Mouse (Mus musculus): Measurements from ENCODE around the gene Adamts2. TPM values are rescaled to one million over a fixed set of nuclear protein-coding genes. Genes with fewer than 3 reads are reported as not detected.

Adamts2 gene
- polyA plus RNA-seq, 1 experiment from 2014 or later: 12.0 TPM

DNA sequence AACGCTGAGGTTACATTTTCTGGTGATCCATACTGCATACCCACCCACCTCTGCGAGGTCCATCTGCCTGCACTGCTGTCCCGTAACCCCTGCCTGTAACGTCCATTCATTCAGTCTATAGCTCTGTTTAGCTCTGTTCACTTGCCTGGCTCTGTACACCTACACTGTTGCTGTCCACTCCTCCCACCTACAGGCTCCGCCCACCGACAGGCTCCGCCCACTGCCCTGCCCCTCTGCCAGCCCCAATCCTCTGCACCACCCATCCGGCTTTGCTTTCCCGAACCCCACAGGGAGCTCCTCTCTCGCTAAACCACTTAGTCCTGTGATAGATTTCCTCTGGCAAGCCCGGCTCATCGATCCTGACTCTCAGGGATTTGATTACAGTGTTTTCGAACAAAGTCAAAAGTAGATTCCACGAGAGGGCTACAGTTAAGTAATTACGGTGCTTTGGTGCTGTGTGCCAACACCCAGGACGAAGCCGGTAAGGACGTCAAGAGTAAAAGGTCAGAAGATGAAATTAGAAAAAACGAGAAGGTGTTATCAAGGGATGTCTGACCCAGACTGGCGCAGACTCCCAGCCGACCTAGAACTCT, 111.8 kb downstream of the Adamts2 start:
- Histone ChIP-seq H3K9ac (no peak overlapping the region), H3K4me2 (peak overlapping the region; percentile 27; the same call in 1 of the 2 replicates), H3K4me3 (no peak overlapping the region), H3K36me3 (no peaks in the 10 kb centered on the region), H3K4me1 (peaks cover 36% of the 10 kb centered on the region), H3K27ac (no peak overlapping the region), H3K9me3 (no peaks in the 10 kb centered on the region), H3K27me3 (0 out of 2 replicates have a peak, but pooled peaks cover under 1% of the 10 kb centered on the region)
- 30% methylated on average over 21 of the region's 21 CpGs for WGBS
- ATAC-seq (ENCODE audit: insufficient number of reproducible peaks, insufficient read depth, low FRiP score, low TSS enrichment, low read depth): no peak

- Histone ChIP-seq H3K9ac (no peak overlapping the region), H3K4me3 (no peak overlapping the region), H3K36me3 (no peaks in the 10 kb centered on the region), H3K27ac (no peak overlapping the region), H3K4me2 (no peak overlapping the region), H3K4me1 (peaks cover 50% of the 10 kb centered on the region), H3K27me3 (0 out of 2 replicates have a peak, but pooled peaks cover 4% of the 10 kb centered on the region), H3K9me3 (no peaks in the 10 kb centered on the region)
- 62% methylated on average over 6 of the region's 6 CpGs for WGBS
- ATAC-seq (ENCODE audit: insufficient number of reproducible peaks, insufficient read depth, low FRiP score, low TSS enrichment, low read depth): no peak
Measured at GRCm38 (mm10) chr11:50715091-50715490, 113.2 kb downstream of the Adamts2 start.

- Histone ChIP-seq H3K27me3 (0 out of 2 replicates have a peak, but pooled peaks cover 4% of the 10 kb centered on the region), H3K4me1 (peaks cover 56% of the 10 kb centered on the region), H3K4me2 (no peak overlapping the region), H3K9ac (no peak overlapping the region), H3K4me3 (no peak overlapping the region), H3K27ac (peak overlapping the region; percentile 39; the same call in 1 of the 2 replicates), H3K36me3 (no peaks in the 10 kb centered on the region), H3K9me3 (no peaks in the 10 kb centered on the region)
- no peak for ATAC-seq (ENCODE audit: insufficient number of reproducible peaks, insufficient read depth, low FRiP score, low TSS enrichment, low read depth)
- WGBS: 58% methylated on average over 12 of the region's 12 CpGs
Measured at GRCm38 (mm10) chr11:50717381-50717897, 115.6 kb downstream of the Adamts2 start.

DNA sequence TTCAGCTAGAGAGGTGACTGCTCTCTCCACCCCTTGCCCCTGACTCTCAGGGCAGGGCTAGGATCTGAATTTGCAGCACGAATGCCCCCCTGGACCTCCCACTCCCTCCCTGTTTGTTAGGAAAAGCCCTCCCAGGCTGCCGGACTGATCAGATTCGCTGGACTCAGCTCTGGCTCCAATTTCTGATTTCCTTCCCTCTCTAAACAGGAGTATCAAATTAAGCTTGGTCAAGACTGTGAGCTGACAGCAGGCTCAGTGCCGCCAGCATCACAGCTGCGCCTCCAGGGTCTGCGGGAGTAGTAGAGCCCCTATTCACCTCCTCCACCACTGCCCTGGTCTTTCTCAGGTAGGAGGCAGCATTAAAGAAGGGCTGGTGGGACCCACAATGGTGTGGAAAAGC, 117.0 kb downstream of the Adamts2 start:
- Histone ChIP-seq H3K27ac (no peak overlapping the region), H3K36me3 (0 out of 2 replicates have a peak, but pooled peaks cover 4% of the 10 kb centered on the region), H3K4me3 (no peak overlapping the region), H3K9me3 (no peaks in the 10 kb centered on the region), H3K9ac (no peak overlapping the region), H3K4me1 (peaks cover 50% of the 10 kb centered on the region), H3K4me2 (no peak overlapping the region), H3K27me3 (0 out of 2 replicates have a peak, but pooled peaks cover 4% of the 10 kb centered on the region)
- WGBS: 8% methylated on average over 6 of the region's 6 CpGs
- ATAC-seq (ENCODE audit: insufficient number of reproducible peaks, insufficient read depth, low FRiP score, low TSS enrichment, low read depth): no peak

- Histone ChIP-seq H3K4me1 (peaks cover 44% of the 10 kb centered on the region), H3K9me3 (no peaks in the 10 kb centered on the region), H3K4me3 (no peak overlapping the region), H3K4me2 (no peak overlapping the region), H3K9ac (no peak overlapping the region), H3K27me3 (0 out of 2 replicates have a peak, but pooled peaks cover 4% of the 10 kb centered on the region), H3K27ac (no peak overlapping the region), H3K36me3 (0 out of 2 replicates have a peak, but pooled peaks cover 4% of the 10 kb centered on the region)
- no peak for ATAC-seq (ENCODE audit: insufficient number of reproducible peaks, insufficient read depth, low FRiP score, low TSS enrichment, low read depth)
- 73% methylated on average over 6 of the region's 6 CpGs for WGBS
Measured at GRCm38 (mm10) chr11:50720421-50720820, 118.5 kb downstream of the Adamts2 start.

- H3K4me3 ChIP-seq: no peak overlapping the region
- no peak overlapping the region for H3K27ac ChIP-seq
- H3K9ac ChIP-seq: no peak overlapping the region
- no peaks in the 10 kb centered on the region for H3K9me3 ChIP-seq
- 0 out of 2 replicates have a peak, but pooled peaks cover 4% of the 10 kb centered on the region for H3K27me3 ChIP-seq
- peaks cover 42% of the 10 kb centered on the region for H3K4me1 ChIP-seq
- 0 out of 2 replicates have a peak, but pooled peaks cover 4% of the 10 kb centered on the region for H3K36me3 ChIP-seq
- no peak for ATAC-seq (ENCODE audit: insufficient number of reproducible peaks, insufficient read depth, low FRiP score, low TSS enrichment, low read depth)
- 59% methylated on average over 12 of the region's 12 CpGs for WGBS
- no peak overlapping the region for H3K4me2 ChIP-seq
Measured at GRCm38 (mm10) chr11:50720856-50721550, 119.1 kb downstream of the Adamts2 start.

- no peak overlapping the region for H3K4me3 ChIP-seq
- no peak overlapping the region for H3K4me2 ChIP-seq
- H3K27me3 ChIP-seq: no peaks in the 10 kb centered on the region
- H3K9me3 ChIP-seq: no peaks in the 10 kb centered on the region
- H3K27ac ChIP-seq: no peak overlapping the region
- H3K4me1 ChIP-seq: peaks cover 7% of the 10 kb centered on the region
- WGBS: 55% methylated on average over 4 of the region's 4 CpGs
- no peak for ATAC-seq (ENCODE audit: insufficient number of reproducible peaks, insufficient read depth, low FRiP score, low TSS enrichment, low read depth)
- H3K9ac ChIP-seq: no peak overlapping the region
- H3K36me3 ChIP-seq: 0 out of 2 replicates have a peak, but pooled peaks cover 4% of the 10 kb centered on the region
Measured at GRCm38 (mm10) chr11:50725595-50725994, 123.7 kb downstream of the Adamts2 start.

- ATAC-seq (ENCODE audit: insufficient number of reproducible peaks, insufficient read depth, low FRiP score, low TSS enrichment, low read depth): no peak
- no peak overlapping the region for H3K4me2 ChIP-seq
- 69% methylated on average over 5 of the region's 5 CpGs for WGBS
- peaks cover 3% of the 10 kb centered on the region for H3K4me1 ChIP-seq
- H3K9me3 ChIP-seq: no peaks in the 10 kb centered on the region
- no peaks in the 10 kb centered on the region for H3K27me3 ChIP-seq
- H3K36me3 ChIP-seq: 0 out of 2 replicates have a peak, but pooled peaks cover 4% of the 10 kb centered on the region
- H3K27ac ChIP-seq: no peak overlapping the region
- no peak overlapping the region for H3K4me3 ChIP-seq
- H3K9ac ChIP-seq: no peak overlapping the region
Measured at GRCm38 (mm10) chr11:50726035-50726434, 124.2 kb downstream of the Adamts2 start.

GRCm38 (mm10) chr11:50733146-50733545, 131.3 kb downstream of the Adamts2 start:
- no peak for ATAC-seq (ENCODE audit: insufficient number of reproducible peaks, insufficient read depth, low FRiP score, low TSS enrichment, low read depth)
- Histone ChIP-seq H3K4me2 (no peak overlapping the region), H3K36me3 (no peaks in the 10 kb centered on the region), H3K4me1 (no peaks in the 10 kb centered on the region), H3K27ac (no peak overlapping the region), H3K4me3 (no peak overlapping the region), H3K9me3 (no peaks in the 10 kb centered on the region), H3K9ac (no peak overlapping the region), H3K27me3 (no peaks in the 10 kb centered on the region)
- WGBS: 26% methylated on average over 1 of the region's 3 CpGs

- Histone ChIP-seq H3K4me1 (no peaks in the 10 kb centered on the region), H3K4me2 (no peak overlapping the region), H3K9ac (no peak overlapping the region), H3K27me3 (no peaks in the 10 kb centered on the region), H3K4me3 (no peak overlapping the region), H3K36me3 (no peaks in the 10 kb centered on the region), H3K9me3 (no peaks in the 10 kb centered on the region), H3K27ac (no peak overlapping the region)
- ATAC-seq (ENCODE audit: insufficient number of reproducible peaks, insufficient read depth, low FRiP score, low TSS enrichment, low read depth): no peak
- 70% methylated on average over 4 of the region's 4 CpGs for WGBS
Measured at GRCm38 (mm10) chr11:50734129-50734528, 132.2 kb downstream of the Adamts2 start.

DNA sequence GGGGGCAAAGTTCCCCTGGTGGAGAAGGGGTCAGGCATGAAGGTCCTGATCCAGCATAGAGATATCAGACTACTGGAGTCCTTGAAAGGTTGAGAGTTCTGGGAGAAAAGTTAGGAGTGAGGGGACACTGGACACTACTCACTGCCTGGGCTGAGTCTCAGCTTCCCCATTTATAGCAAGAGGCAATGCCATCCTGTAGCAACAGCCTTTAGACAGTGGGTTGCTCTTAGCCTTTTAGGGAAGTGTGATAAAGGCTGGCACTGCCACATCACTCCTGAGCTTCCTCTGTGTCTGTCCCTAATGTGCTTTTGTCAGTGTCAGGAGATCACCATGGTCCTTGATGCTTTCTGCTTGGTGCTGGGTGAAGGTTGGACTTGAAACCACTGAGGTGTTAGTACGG, 134.7 kb downstream of the Adamts2 start:
- H3K27me3 ChIP-seq: no peaks in the 10 kb centered on the region
- no peak overlapping the region for H3K9ac ChIP-seq
- no peak for ATAC-seq (ENCODE audit: insufficient number of reproducible peaks, insufficient read depth, low FRiP score, low TSS enrichment, low read depth)
- 95% methylated on average over 1 of the region's 1 CpGs for WGBS
- no peaks in the 10 kb centered on the region for H3K36me3 ChIP-seq
- H3K4me2 ChIP-seq: no peak overlapping the region
- H3K27ac ChIP-seq: no peak overlapping the region
- no peaks in the 10 kb centered on the region for H3K4me1 ChIP-seq
- H3K9me3 ChIP-seq: no peaks in the 10 kb centered on the region
- H3K4me3 ChIP-seq: no peak overlapping the region

DNA sequence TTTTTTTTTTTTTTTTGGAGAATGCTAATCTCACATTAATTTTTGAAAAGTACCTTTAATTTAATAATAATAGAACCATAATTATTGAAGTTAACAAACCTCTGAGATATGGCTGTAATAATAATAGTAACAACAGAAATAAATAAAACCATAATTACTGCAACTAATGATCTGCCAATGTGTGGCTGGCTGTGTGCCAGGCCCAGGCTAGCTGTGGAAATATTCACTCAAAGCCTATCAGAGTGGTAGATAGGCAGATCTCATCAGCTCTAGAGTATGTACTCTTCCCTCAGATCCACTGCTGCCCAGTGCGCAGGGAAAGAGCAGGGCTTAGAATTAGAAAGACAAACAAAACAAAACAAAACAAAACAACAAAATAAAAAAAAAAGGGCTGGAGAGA, 136.6 kb downstream of the Adamts2 start:
- no peaks in the 10 kb centered on the region for H3K36me3 ChIP-seq
- no peak overlapping the region for H3K9ac ChIP-seq

More for the DNA sequence above, 136.6 kb downstream of the Adamts2 start:
- no peak overlapping the region for H3K4me3 ChIP-seq
- no peaks in the 10 kb centered on the region for H3K9me3 ChIP-seq
- H3K4me2 ChIP-seq: no peak overlapping the region
- WGBS: 92% methylated on average over 1 of the region's 1 CpGs
- H3K4me1 ChIP-seq: peaks cover 4% of the 10 kb centered on the region; the same call in 1 of the 2 replicates
- H3K27me3 ChIP-seq: no peaks in the 10 kb centered on the region
- no peak for ATAC-seq (ENCODE audit: insufficient number of reproducible peaks, insufficient read depth, low FRiP score, low TSS enrichment, low read depth)
- no peak overlapping the region for H3K27ac ChIP-seq

Data from embryonic facial prominence, embryonic 13.5 days (tissue).